Mouse (Mus musculus): ENCODE measurements around the gene Tmem79. TPM values are rescaled to one million over a fixed set of nuclear protein-coding genes. Genes with fewer than 3 reads are reported as not detected.
"Not testable (repeated sequence)": the region's sequence is repeated elsewhere in the genome, so short reads cannot be mapped to it uniquely, and the experiment has no call there.

Tmem79 gene
- polyA plus RNA-seq (2014; fragmentation: Nextera tagmentation; extraction: Ambion mirVana), result 1.7 and 2.1 TPM in 2 replicates

DNA sequence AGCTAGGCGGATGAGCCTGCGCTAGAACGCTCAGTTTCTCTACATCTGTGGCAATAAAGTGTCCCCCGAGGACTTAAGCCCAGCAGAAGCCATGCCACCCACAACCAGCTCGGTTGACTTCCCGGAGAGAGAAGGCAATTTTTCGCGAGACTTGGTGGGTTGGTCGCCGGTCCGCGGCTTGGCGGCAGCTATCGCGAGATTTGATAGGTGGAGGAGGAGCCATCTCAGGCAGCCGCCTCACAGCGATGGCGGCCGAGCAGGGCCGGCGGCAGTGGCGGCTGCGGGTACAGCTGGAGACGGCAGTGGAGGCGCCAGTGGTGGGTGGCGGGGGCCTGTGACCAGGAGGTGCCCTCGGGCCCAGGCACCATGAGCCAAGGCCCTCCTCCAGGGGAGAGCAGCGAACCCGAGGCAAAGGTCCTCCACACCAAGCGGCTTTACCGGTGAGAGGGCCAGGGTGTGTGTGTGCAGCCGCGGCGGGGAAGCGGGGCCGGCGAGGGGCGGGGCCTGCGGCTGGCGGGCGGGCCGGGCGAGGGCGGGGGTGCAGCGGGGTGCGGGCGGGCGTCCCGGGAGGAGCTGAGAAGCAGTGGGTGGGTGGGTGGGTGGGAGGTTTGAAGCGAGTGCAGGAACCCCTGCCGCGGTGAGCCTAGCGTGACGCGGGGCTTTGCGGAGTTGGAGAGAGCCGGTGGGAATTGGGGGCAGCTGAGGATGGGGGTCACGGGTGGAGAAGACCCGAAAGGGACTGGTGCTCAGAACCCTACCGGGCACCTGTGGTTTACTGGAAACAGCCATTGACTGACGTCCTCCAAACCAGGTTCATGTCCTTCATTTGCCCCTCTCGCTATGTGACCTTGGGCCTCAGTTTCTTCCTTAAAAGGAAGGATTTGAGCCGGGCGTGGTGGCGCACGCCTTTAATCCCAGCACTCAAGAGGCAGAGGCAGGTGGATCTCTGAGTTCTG lies at the start of gene Tmem79, which contains the start of gene Smg5:
Gene Tmem79, minus strand, starts transcription at position 91 of the 956 bp plus-strand sequence.
Gene Smg5, plus strand, starts transcription at position 203 of the 956 bp plus-strand sequence.
- Histone ChIP-seq H3K4me2 (ENCODE audit: low read depth) (peak within 1 kb of the TSS; percentile 65), H3K4me1 (ENCODE audit: control insufficient read depth, insufficient read depth, low read length) (peaks cover 10% of the 10 kb centered on the region; the same call in 1 of the 2 replicates), H3K27ac (ENCODE audit: low read depth, low read length) (peak within 1 kb of the TSS; percentile 67), H3K27me3 (ENCODE audit: control insufficient read depth, insufficient read depth, low read length) (no peaks in the 10 kb centered on the region), H3K9ac (ENCODE audit: low read length) (peak within 1 kb of the TSS; percentile 80), H3K4me3 (ENCODE audit: low read depth, low read length) (peak within 1 kb of the TSS; percentile 63), H3K9me3 (ENCODE audit: control insufficient read depth, low read length) (no peaks in the 10 kb centered on the region), H3K36me3 (ENCODE audit: control insufficient read depth, insufficient read depth, low read length) (no peaks in the 10 kb centered on the region)
- ATAC-seq (ENCODE audit: insufficient read depth, low FRiP score, low TSS enrichment) (peak; percentile 92), DNase-seq (ENCODE audit: low spot score) (peak; percentile 94)
- 2% methylated on average over 46 of the region's 66 CpGs for whole genome bisulfite sequencing

DNA sequence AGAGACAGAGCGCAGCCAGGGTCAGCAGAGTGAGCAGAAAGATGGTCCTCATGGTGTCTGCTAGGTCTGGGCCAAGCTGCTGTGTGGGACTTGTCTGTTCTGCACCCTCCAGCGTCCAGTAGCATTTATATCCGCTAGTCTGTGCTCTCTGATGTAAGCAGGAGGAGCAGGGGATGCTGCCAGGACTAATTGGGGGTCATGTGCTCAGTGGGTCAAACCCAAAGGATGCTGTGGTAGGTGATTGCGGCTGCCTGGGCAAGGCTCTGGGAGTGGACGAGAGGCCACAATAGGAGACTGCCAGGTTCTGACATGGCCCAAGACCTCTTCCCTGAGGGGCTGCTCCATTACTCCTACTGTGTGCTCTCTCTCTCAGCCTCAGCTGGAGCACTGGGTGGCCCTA lies 48.4 kb upstream of the Tmem79 start, which contains the start of gene Bglap:
Gene Bglap, minus strand, starts transcription at position 101 of the 400 bp plus-strand sequence.
- DNase-seq (ENCODE audit: low spot score), result no peak
- H3K4me3 ChIP-seq (ENCODE audit: low read depth, low read length), result no peak within 1 kb of the TSS
- no peaks in the 10 kb centered on the region for H3K27me3 ChIP-seq (ENCODE audit: control insufficient read depth, insufficient read depth, low read length)
- H3K9me3 ChIP-seq (ENCODE audit: control insufficient read depth, low read length), result no peaks in the 10 kb centered on the region
- 71% methylated on average over 5 of the region's 5 CpGs for WGBS
- H3K36me3 ChIP-seq (ENCODE audit: control insufficient read depth, insufficient read depth, low read length), result no peaks in the 10 kb centered on the region
- no peak within 1 kb of the TSS for H3K4me2 ChIP-seq (ENCODE audit: low read depth)
- no peak for ATAC-seq (ENCODE audit: insufficient read depth, low FRiP score, low TSS enrichment)
- H3K27ac ChIP-seq (ENCODE audit: low read depth, low read length), result no peak within 1 kb of the TSS
- no peak within 1 kb of the TSS for H3K9ac ChIP-seq (ENCODE audit: low read length)
- no peaks in the 10 kb centered on the region for H3K4me1 ChIP-seq (ENCODE audit: control insufficient read depth, insufficient read depth, low read length)

DNA sequence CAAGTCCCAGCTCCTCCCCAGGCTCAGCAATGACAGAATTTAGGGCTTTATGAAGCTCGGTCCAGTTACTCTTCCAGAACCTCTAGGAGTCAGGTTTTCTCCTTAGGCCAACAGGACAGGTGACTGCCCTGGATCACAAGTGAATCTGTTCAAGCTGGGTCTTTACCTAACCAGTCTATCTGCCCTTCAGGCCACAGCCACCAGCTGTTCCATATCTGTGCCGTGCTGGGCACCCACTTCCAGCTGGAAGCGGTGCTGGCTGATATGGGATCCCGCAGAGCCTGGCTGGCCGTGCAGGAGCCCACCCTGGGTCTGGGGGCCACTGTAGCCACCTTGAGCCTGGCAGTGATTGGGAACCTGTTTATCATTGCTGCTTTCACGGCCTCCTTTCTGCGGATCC lies 46.4 kb upstream of the Tmem79 start:
- WGBS, result 25% methylated on average over 1 of the region's 7 CpGs
- not testable (repeated sequence) for H3K9ac ChIP-seq (ENCODE audit: low read length)

DNA sequence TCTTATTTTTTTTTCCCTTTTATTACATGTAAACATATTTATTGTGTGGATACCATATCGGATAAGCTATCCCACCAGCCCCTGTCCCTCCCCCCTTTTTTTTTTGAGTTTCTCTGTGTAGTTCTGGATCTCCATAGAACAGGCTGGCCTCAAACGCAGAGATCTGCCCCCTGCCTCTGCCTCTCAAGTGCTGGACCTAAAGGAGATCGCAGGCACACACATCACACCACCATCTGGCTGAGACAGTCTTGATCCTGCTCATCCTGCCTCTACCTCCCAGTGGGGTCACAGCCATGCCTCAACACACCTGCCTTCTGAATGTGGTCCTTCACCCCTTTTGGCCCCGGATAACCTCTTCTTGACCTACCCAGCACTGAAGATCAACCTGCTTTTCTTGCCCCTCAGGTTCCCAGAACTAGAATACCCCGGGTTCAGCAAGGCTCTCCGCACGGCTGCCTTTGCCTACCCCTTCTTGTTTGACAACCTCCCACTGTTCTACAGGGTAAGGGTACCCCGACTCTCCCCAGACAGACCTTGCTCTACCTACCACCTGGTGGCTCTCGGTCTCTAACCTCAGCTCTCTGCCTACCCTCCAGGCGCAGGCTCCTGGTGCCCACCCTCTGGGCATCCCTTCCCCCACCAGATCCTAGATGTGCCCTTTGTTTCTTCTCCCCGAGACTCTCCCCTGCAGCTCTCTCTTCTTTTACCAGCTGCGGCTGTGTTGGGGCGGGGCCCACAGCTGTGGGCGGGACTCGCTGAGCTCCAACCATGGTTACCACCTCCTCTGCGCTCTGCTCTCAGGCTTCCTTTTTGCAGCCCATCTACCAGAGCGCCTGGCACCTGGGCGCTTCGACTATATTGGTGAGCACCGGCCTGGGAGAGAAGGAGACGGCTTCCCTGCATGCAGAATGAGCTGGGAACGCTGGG lies 45.7 kb upstream of the Tmem79 start:
- WGBS, result 9% methylated on average over 17 of the region's 22 CpGs
- H3K36me3 ChIP-seq (ENCODE audit: control insufficient read depth, insufficient read depth, low read length); H3K9ac ChIP-seq (ENCODE audit: low read length); H3K9me3 ChIP-seq (ENCODE audit: control insufficient read depth, low read length); H3K27me3 ChIP-seq (ENCODE audit: control insufficient read depth, insufficient read depth, low read length); H3K4me3 ChIP-seq (ENCODE audit: low read depth, low read length); H3K4me1 ChIP-seq (ENCODE audit: control insufficient read depth, insufficient read depth, low read length): not testable (repeated sequence)
- peak overlapping the region; percentile 38 for H3K4me2 ChIP-seq (ENCODE audit: low read depth)
- ATAC-seq (ENCODE audit: insufficient read depth, low FRiP score, low TSS enrichment) (peak; percentile 81), DNase-seq (ENCODE audit: low spot score) (peak; percentile 79)
- H3K27ac ChIP-seq (ENCODE audit: low read depth, low read length), result peak overlapping the region; percentile 39; the same call in 1 of the 2 replicates

More for the DNA sequence above, 46.4 kb upstream of the Tmem79 start:
- not testable (repeated sequence) for H3K4me2 ChIP-seq (ENCODE audit: low read depth); H3K27me3 ChIP-seq (ENCODE audit: control insufficient read depth, insufficient read depth, low read length); H3K9me3 ChIP-seq (ENCODE audit: control insufficient read depth, low read length); H3K27ac ChIP-seq (ENCODE audit: low read depth, low read length); H3K4me1 ChIP-seq (ENCODE audit: control insufficient read depth, insufficient read depth, low read length); H3K36me3 ChIP-seq (ENCODE audit: control insufficient read depth, insufficient read depth, low read length); H3K4me3 ChIP-seq (ENCODE audit: low read depth, low read length); DNase-seq (ENCODE audit: low spot score)
- ATAC-seq (ENCODE audit: insufficient read depth, low FRiP score, low TSS enrichment), result 0 out of 2 replicates have a peak, but pooled peaks have one; percentile 28

DNA sequence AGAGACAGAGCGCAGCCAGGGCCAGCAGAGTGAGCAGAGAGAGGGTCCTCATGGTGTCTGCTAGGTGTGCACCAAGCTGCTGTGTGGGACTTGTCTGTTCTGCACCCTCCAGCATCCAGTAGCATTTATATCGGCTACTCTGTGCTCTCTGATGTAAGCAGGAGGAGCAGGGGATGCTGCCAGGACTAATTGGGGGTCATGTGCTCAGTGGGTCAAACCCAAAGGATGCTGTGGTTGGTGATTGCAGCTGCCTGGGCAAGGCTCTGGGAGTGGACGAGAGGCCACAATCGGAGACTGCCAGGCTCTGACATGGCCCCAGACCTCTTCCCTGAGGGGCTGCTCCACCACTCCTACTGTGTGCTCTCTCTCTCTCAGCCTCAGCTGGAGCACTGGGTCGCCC lies 42.7 kb upstream of the Tmem79 start, which contains the start of gene Bglap2:
Gene Bglap2, minus strand, starts transcription at position 101 of the 400 bp plus-strand sequence.
- WGBS, result 69% methylated on average over 4 of the region's 5 CpGs
- H3K27ac ChIP-seq (ENCODE audit: low read depth, low read length); H3K4me1 ChIP-seq (ENCODE audit: control insufficient read depth, insufficient read depth, low read length); H3K9me3 ChIP-seq (ENCODE audit: control insufficient read depth, low read length); H3K4me2 ChIP-seq (ENCODE audit: low read depth); H3K36me3 ChIP-seq (ENCODE audit: control insufficient read depth, insufficient read depth, low read length); H3K4me3 ChIP-seq (ENCODE audit: low read depth, low read length); H3K27me3 ChIP-seq (ENCODE audit: control insufficient read depth, insufficient read depth, low read length); ATAC-seq (ENCODE audit: insufficient read depth, low FRiP score, low TSS enrichment); DNase-seq (ENCODE audit: low spot score); H3K9ac ChIP-seq (ENCODE audit: low read length): not testable (repeated sequence)

DNA sequence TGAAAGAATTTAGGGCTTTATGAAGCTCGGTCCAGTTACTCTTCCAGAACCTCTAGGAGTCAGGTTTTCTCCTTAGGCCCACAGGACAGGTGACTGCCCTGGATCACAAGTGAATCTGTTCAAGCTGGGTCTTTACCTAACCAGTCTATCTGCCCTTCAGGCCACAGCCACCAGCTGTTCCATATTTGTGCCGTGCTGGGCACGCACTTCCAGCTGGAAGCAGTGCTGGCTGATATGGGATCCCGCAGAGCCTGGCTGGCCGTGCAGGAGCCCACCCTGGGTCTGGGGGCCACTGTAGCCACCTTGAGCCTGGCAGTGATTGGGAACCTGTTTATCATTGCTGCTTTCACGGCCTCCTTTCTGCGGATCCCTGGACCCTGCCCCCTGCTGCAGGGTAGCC lies 40.7 kb upstream of the Tmem79 start:
- H3K4me3 ChIP-seq (ENCODE audit: low read depth, low read length), result not testable (repeated sequence)

DNA sequence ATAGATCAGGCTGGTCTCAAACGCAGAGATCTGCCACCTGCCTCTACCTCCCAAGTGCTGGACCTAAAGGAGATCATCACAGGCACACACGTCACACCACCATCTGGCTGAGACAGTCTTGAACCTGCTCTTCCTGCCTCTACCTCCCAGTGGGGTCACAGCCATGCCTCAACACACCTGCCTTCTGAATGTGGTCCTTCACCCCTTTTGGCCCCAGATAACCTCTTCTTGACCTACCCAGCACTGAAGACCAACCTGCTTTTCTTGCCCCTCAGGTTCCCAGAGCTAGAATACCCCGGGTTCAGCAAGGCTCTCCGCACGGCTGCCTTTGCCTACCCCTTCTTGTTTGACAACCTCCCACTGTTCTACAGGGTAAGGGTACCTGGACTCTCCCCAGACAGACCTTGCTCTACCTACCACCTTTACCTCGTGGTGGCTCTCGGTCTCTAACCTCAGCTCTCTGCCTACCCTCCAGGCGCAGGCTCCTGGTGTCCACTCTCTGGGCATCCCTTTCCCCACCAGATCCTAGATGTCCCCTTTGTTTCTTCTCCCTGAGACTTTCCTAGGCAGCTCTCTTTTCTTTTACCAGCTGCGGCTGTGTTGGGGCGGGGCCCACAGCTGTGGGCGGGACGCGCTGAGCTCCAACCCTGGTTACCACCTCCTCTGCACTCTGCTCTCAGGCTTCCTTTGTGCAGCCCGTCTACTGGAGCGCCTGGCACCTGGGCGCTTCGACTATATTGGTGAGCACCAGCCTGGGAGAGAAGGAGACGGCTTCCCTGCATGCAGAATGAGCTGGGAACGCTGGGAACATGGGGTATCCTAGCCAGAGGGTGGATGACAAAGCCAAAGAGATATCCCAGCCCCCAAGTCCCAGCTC lies 40.0 kb upstream of the Tmem79 start:
- not testable (repeated sequence) for H3K36me3 ChIP-seq (ENCODE audit: control insufficient read depth, insufficient read depth, low read length); H3K4me3 ChIP-seq (ENCODE audit: low read depth, low read length); H3K27ac ChIP-seq (ENCODE audit: low read depth, low read length); H3K4me1 ChIP-seq (ENCODE audit: control insufficient read depth, insufficient read depth, low read length); H3K27me3 ChIP-seq (ENCODE audit: control insufficient read depth, insufficient read depth, low read length); H3K9me3 ChIP-seq (ENCODE audit: control insufficient read depth, low read length)
- 0 out of 2 replicates have a peak overlapping the region, but pooled peaks have one; percentile 1 for H3K4me2 ChIP-seq (ENCODE audit: low read depth)
- DNase-seq (ENCODE audit: low spot score) (peak; percentile 75), ATAC-seq (ENCODE audit: insufficient read depth, low FRiP score, low TSS enrichment) (peak; percentile 88)
- H3K9ac ChIP-seq (ENCODE audit: low read length), result peak overlapping the region; percentile 2; the same call in 1 of the 2 replicates
- WGBS, result 11% methylated on average over 16 of the region's 19 CpGs

More for the DNA sequence above, 40.7 kb upstream of the Tmem79 start:
- H3K9me3 ChIP-seq (ENCODE audit: control insufficient read depth, low read length); H3K4me2 ChIP-seq (ENCODE audit: low read depth); H3K27me3 ChIP-seq (ENCODE audit: control insufficient read depth, insufficient read depth, low read length); H3K36me3 ChIP-seq (ENCODE audit: control insufficient read depth, insufficient read depth, low read length); H3K4me1 ChIP-seq (ENCODE audit: control insufficient read depth, insufficient read depth, low read length); H3K27ac ChIP-seq (ENCODE audit: low read depth, low read length); DNase-seq (ENCODE audit: low spot score): not testable (repeated sequence)
- 0 out of 2 replicates have a peak, but pooled peaks have one; percentile 24 for ATAC-seq (ENCODE audit: insufficient read depth, low FRiP score, low TSS enrichment)
- WGBS, result 17% methylated on average over 5 of the region's 7 CpGs
- H3K9ac ChIP-seq (ENCODE audit: low read length), result peak overlapping the region; percentile 2; the same call in 1 of the 2 replicates

All from neural tube, embryonic 11.5 days (tissue).